ENCODE assay signal across 8 mouse cellular contexts in the genomic region with DNA sequence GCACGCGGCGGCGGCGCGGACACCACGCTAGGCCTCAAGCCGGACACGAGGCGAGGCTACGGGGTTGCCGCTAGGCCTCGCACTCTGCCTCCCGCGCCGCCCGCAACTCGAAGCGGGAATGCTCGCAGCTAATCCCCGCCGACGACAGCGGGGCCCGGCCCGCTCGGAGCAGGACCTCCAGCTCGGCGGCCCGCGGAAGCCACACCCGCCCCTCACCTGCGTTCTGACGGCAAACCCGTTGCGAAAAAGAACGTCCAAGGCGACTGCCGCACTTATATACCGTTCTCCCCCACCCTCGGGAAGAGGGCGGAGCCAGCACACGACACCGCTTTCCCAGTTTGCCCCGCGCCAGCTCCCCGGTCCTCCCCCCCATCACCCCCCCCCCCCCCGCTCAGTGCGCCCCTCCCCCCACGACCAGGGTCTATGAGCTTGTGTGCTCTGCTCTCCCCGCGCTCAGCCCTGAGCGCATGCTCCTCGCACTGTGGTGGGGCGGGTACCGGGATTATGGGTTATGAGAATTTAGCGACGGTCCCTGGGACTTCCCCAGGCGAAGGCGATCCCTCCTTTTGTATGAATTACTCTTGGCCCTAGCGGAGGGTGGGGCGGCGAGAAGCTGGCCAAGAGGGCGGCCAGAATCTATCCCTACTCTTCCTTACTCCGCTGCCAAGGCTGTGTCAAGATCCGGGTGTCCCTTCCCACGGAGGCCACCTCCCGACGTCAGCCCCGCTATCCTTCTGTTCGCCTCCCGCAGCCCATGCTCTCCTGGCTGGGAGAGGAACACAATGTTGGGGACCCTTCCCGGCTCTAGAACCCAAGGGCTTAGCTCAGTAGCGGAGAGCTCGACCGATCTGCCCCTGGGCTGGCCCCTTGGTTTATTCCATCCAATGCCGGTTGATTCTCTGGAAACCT. TPM values are rescaled to one million over a fixed set of nuclear protein-coding genes. Genes with fewer than 3 reads are reported as not detected.
A peak's percentile ranks its signal among the peaks of the same experiment; 100 is the strongest.
DNase-seq lines count a peak whose midpoint lies in the region; ATAC-seq and TF ChIP-seq lines count a peak whose summit lies in the region.

No protein-coding gene starts in this region.

- peak overlapping the region; percentile 99 for H3K9ac ChIP-seq in ES-E14 (ENCODE audit: insufficient read depth, low read depth, low read length, poor library complexity, severe bottlenecking)
- H3K9ac ChIP-seq in forebrain, embryonic 15.5 days (replicated peaks): peak overlapping the region; percentile 93

- peak; percentile 96 for DNase-seq in ES-E14 (ENCODE audit: low read depth, low spot score)
- peak; percentile 99 for DNase-seq in cerebellum, adult 11-12 months
- DNase-seq in heart, postnatal 25 days (ENCODE audit: low spot score): peak; percentile 96
- peak; percentile 94 to 97 for DNase-seq in layer of hippocampus, adult 18-20 months (ENCODE audit: low spot score in 2 of 2)
- DNase-seq in lung, adult 2 months: peak; percentile 96
- peak; percentile 90 to 95 for DNase-seq in thymus, adult 18-20 months

- WGBS in forebrain, embryonic 15.5 days: under 1% methylated on average over 76 of the region's 77 CpGs
- under 1% methylated on average over 71 of the region's 77 CpGs for WGBS in lung, adult 2 months

- peak overlapping the region; percentile 99 for H3K27ac ChIP-seq in ES-E14 (ENCODE audit: insufficient read depth, low read depth, low read length, poor library complexity, severe bottlenecking)
- peak overlapping the region; percentile 99 for H3K27ac ChIP-seq in forebrain, embryonic 15.5 days (replicated peaks)

- no peaks in the 10 kb centered on the region for H3K9me3 ChIP-seq in ES-E14 (ENCODE audit: control insufficient read depth, insufficient read depth, low read depth, low read length)
- H3K9me3 ChIP-seq in forebrain, embryonic 15.5 days: no peaks in the 10 kb centered on the region

- TF ChIP-seq CTCF in lung, adult 2 months (IDR thresholded peaks at IDR 0.05; ENCODE audit: insufficient read depth, low read length): no peak

- intact Hi-C loops in heart, postnatal 25 days (cut with DNase I): loop anchor here (2.0 kb wide), 1 partner anchor 47 kb away; no protein-coding TSS in a partner anchor

- peaks cover 38% of the 10 kb centered on the region for H3K36me3 ChIP-seq in ES-E14 (ENCODE audit: control insufficient read depth, insufficient read depth, low read length, poor library complexity, severe bottlenecking)
- H3K36me3 ChIP-seq in forebrain, embryonic 15.5 days: peaks cover 28% of the 10 kb centered on the region

- H3K27me3 ChIP-seq in forebrain, embryonic 15.5 days: no peaks in the 10 kb centered on the region

- H3K4me1 ChIP-seq in ES-E14 (ENCODE audit: control insufficient read depth in 2 of 2, insufficient read depth in 2 of 2, low read length in 2 of 2, poor library complexity in 1 of 2): no peaks in the 10 kb centered on the region; a peak in 1 of 4 replicates
- peaks cover 42% of the 10 kb centered on the region for H3K4me1 ChIP-seq in forebrain, embryonic 15.5 days
- peaks cover 7% of the 10 kb centered on the region for H3K4me1 ChIP-seq in lung, adult 2 months (ENCODE audit: control insufficient read depth, insufficient read depth, low read length)

- H3K4me3 ChIP-seq in ES-E14 (ENCODE audit: insufficient read depth in 1 of 2, low read depth in 1 of 2, low read length in 2 of 2, poor library complexity in 1 of 2, severe bottlenecking in 1 of 2): peak overlapping the region; percentile 90 to 100
- H3K4me3 ChIP-seq in forebrain, embryonic 15.5 days: peak overlapping the region; percentile 95
- peak overlapping the region; percentile 91 for H3K4me3 ChIP-seq in lung, adult 2 months (replicated peaks; ENCODE audit: extremely low read depth, low read depth, low read length)

- TF ChIP-seq POLR2A in lung, adult 2 months (IDR thresholded peaks at IDR 0.05; ENCODE audit: borderline replicate concordance, extremely low read depth, low read depth, low read length): peak; percentile 100

- H3K4me2 ChIP-seq in forebrain, embryonic 15.5 days (replicated peaks): peak overlapping the region; percentile 68

- in situ Hi-C loops in ES-E14 (cut with MboI; ENCODE audit: low sequenced_read_pairs in 2 of 2, unreplicated experiment in 2 of 2): no loop called here

- peak; percentile 99 for ATAC-seq in forebrain, embryonic 15.5 days (replicated peaks)
- ATAC-seq in neutrophil, adult 5-6 weeks (ENCODE audit: extremely low read depth, insufficient number of reproducible peaks, low FRiP score, poor library complexity, severe bottlenecking): peak; percentile 76

TF ChIP-seq in ES-E14, 5 proteins besides CTCF, POLR2A, EP300 and RAD21:
- no peak for TF ChIP-seq CHD2 (IDR thresholded peaks at IDR 0.05; ENCODE audit: low read depth, low read length)
- no peak for TF ChIP-seq ZC3H11A (IDR thresholded peaks at IDR 0.05; ENCODE audit: borderline replicate concordance, low read depth, low read length)
- TF ChIP-seq HCFC1 (IDR thresholded peaks at IDR 0.05; ENCODE audit: borderline replicate concordance, insufficient read depth, low read length): no peak
- no peak for TF ChIP-seq MAFK (IDR thresholded peaks at IDR 0.05; ENCODE audit: insufficient read depth, low read depth, low read length)
- TF ChIP-seq ZNF384 (IDR thresholded peaks at IDR 0.05; ENCODE audit: low read depth, low read length): no peak

RNA-seq across cellular contexts. Expression of a gene that starts 7.3 kb away (rescaled TPM):
- total RNA-seq in ES-E14 (2012; rRNA removed): 10,022 and 10,869 TPM in 2 replicates
- polyA plus RNA-seq in forebrain, embryonic 15.5 days (2015; fragmentation: Nextera tagmentation; extraction: Ambion mirVana): 3,810 and 3,862 TPM in 2 replicates
- total RNA-seq in heart, postnatal 25 days (2021): 1,000 to 10,000 TPM; 1,031 to 1,197 TPM
- total RNA-seq in layer of hippocampus, adult 18-20 months (2021): 1,000 to 10,000 TPM; 3,208 to 3,266 TPM
- 2,131 and 3,172 TPM in 2 replicates for polyA plus RNA-seq in lung, adult 2 months (2012; rRNA removed)
- 5,017 and 5,158 TPM in 2 replicates for total RNA-seq in neutrophil, adult 5-6 weeks (2017)

RNA-seq across cellular contexts. Expression of a gene that starts 33.1 kb away (rescaled TPM):
- 0.45 and 1.6 TPM in 2 replicates for total RNA-seq in ES-E14 (2012; rRNA removed)
- polyA plus RNA-seq in forebrain, embryonic 15.5 days (2015; fragmentation: Nextera tagmentation; extraction: Ambion mirVana): 0.76 and 1.7 TPM in 2 replicates
- total RNA-seq in heart, postnatal 25 days (2021): not detected
- total RNA-seq in layer of hippocampus, adult 18-20 months (2021): under 1 TPM; 0.82 to 0.86 TPM
- 0.17 TPM in 1 of 2 replicates, not detected in the other for polyA plus RNA-seq in lung, adult 2 months (2012; rRNA removed)
- total RNA-seq in neutrophil, adult 5-6 weeks (2017): not detected in 2 replicates

RNA-seq across cellular contexts. Expression of a gene that starts 33.7 kb away (rescaled TPM):
- total RNA-seq in ES-E14 (2012; rRNA removed): 31.3 and 44.8 TPM in 2 replicates
- polyA plus RNA-seq in forebrain, embryonic 15.5 days (2015; fragmentation: Nextera tagmentation; extraction: Ambion mirVana): 26.6 and 31.2 TPM in 2 replicates
- total RNA-seq in heart, postnatal 25 days (2021): 10 to 100 TPM; 24.5 to 25.5 TPM
- total RNA-seq in layer of hippocampus, adult 18-20 months (2021): 10 to 100 TPM; 22.4 to 23.2 TPM
- polyA plus RNA-seq in lung, adult 2 months (2012; rRNA removed): 9.9 and 10.3 TPM in 2 replicates
- total RNA-seq in neutrophil, adult 5-6 weeks (2017): 34.0 and 34.7 TPM in 2 replicates

RNA-seq across cellular contexts. Expression of a gene that starts 38.6 kb away (rescaled TPM):
- total RNA-seq in ES-E14 (2012; rRNA removed): 0.90 and 1.7 TPM in 2 replicates
- polyA plus RNA-seq in forebrain, embryonic 15.5 days (2015; fragmentation: Nextera tagmentation; extraction: Ambion mirVana): 0.50 TPM in 2 replicates
- under 1 TPM; 0.45 to 0.55 TPM for total RNA-seq in heart, postnatal 25 days (2021)
- total RNA-seq in layer of hippocampus, adult 18-20 months (2021): under 1 TPM; 0.51 to 0.69 TPM
- 0.83 and 0.98 TPM in 2 replicates for polyA plus RNA-seq in lung, adult 2 months (2012; rRNA removed)
- 2.2 TPM in 2 replicates for total RNA-seq in neutrophil, adult 5-6 weeks (2017)

Comparison
In these comparisons a context has a peak if more than half of its experiments do, and no peak if none do; other contexts are left out.
1. Peak in every context shown above with its lines: DNase-seq, ATAC-seq, H3K4me3 ChIP-seq and H3K27ac ChIP-seq.